Mouse (Mus musculus) heart, embryonic 16.5 days (tissue): ENCODE measurements at regions not wholly inside any gene's neighbourhood (a gene's known extent, or its start where the extent isn't known, plus 50 kb on each side); places are given as distances from the start of the nearest gene placed in this dataset.

Source experiments
- ATAC-seq: fragments of 200-750 bp; cut with Nextera tagmentation; replicated peaks from 2 replicates; pipeline ENCODE4 v1.8.0; 2017; ENCODE audit warnings: moderate number of reproducible peaks; ENCODE audit not compliant: insufficient read depth, low FRiP score; ENCODE audit errors: extremely low read depth
- H3K27ac ChIP-seq: fragments of 300-500 bp; sonication (generic); 2 replicates; pipeline ENCODE4 v1.5.1; 2014; ENCODE audit warnings: mild to moderate bottlenecking, low read length, control low read depth, moderate library complexity
- H3K27me3 ChIP-seq: fragments of 300-500 bp; sonication (generic); 2 replicates; pipeline ENCODE4 v1.6.1; 2014; ENCODE audit warnings: low read length, mixed read lengths; ENCODE audit not compliant: control insufficient read depth, insufficient read depth
- H3K36me3 ChIP-seq: fragments of 300-500 bp; sonication (generic); 2 replicates; pipeline ENCODE4 v1.6.1; 2014; ENCODE audit not compliant: control insufficient read depth, insufficient read depth
- H3K4me1 ChIP-seq: fragments of 300-500 bp; sonication (generic); 2 replicates; pipeline ENCODE4 v1.6.1; 2014; ENCODE audit warnings: low read length, mixed read lengths; ENCODE audit not compliant: control insufficient read depth, insufficient read depth
- H3K4me2 ChIP-seq: fragments of 300-500 bp; sonication (generic); 2 replicates; pipeline ENCODE4 v1.6.1; 2014; ENCODE audit warnings: low read depth, mild to moderate bottlenecking, control low read depth, low read length
- H3K4me3 ChIP-seq: fragments of 300-500 bp; sonication (generic); 2 replicates; pipeline ENCODE4 v1.5.1; 2014; ENCODE audit warnings: mild to moderate bottlenecking, control low read depth, low read length
- H3K9ac ChIP-seq: fragments of 300-500 bp; sonication (generic); 2 replicates; pipeline ENCODE4 v1.6.1; 2014; ENCODE audit warnings: low read length, control low read depth
- H3K9me3 ChIP-seq: fragments of 300-500 bp; sonication (generic); replicated peaks from 2 replicates; pipeline ENCODE4 v1.6.1; 2016; ENCODE audit warnings: low read length; ENCODE audit not compliant: control insufficient read depth
- whole genome bisulfite sequencing: fragments of 180-500 bp; shearing (Covaris S2); extraction: QIAGEN DNeasy Blood & Tissue Kit; methylation state at CpG from one replicate; pipeline ENCODE4 v1.1.7; 2014; 5-methylcytosine and 5-hydroxymethylcytosine counted together

DNA sequence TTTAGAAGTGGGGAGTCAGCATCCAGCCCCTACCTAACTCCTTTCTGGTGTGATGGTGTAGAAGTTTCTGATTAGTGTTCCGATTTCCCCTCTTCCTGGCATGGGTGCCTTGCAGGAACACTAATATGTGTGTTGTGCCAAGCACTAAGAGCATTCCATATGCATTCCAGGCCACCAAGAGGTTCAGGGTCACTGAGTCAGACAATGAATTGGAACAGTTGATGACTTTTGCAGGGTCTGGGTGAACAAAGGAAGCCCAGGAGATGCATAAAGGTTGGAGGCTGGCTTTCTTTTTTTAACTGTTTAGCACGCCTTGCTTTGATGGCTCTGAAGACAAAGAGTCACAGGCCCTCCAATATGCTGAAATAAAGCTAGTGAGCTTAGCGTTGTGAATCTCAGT lies 244.3 kb upstream of the Thbs1 start:
- H3K9me3 ChIP-seq: no peaks in the 10 kb centered on the region
- H3K36me3 ChIP-seq: no peaks in the 10 kb centered on the region
- no peaks in the 10 kb centered on the region for H3K27me3 ChIP-seq
- H3K4me3 ChIP-seq: no peak overlapping the region
- H3K4me2 ChIP-seq: no peak overlapping the region
- H3K27ac ChIP-seq: no peak overlapping the region
- ATAC-seq: no peak
- H3K4me1 ChIP-seq: peaks cover 4% of the 10 kb centered on the region; the same call in 1 of the 2 replicates
- no peak overlapping the region for H3K9ac ChIP-seq
- 53% methylated on average over 3 of the region's 3 CpGs for WGBS

DNA sequence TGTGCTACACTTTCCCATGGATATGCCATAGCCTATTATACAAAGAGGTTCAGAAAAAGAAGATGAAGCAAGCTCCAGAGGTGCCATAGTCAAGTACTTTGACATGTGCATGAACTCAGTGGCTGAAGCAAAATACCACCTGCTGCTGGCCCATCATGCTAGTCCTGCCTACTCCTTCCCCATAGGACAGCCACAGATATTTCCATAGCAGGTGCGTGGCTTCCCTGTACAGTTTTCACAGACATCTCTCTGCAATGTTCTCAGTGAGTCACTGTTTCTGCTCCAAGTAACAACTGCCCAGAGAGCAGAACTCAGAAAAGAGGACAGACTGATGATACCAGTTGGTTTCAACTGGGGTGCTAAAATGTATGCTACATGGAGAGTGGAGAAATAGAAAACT lies 242.8 kb upstream of the Thbs1 start:
- H3K4me2 ChIP-seq: no peak overlapping the region
- H3K9me3 ChIP-seq: no peaks in the 10 kb centered on the region
- peaks cover 4% of the 10 kb centered on the region; the same call in 1 of the 2 replicates for H3K4me1 ChIP-seq
- H3K27ac ChIP-seq: no peak overlapping the region
- no peak overlapping the region for H3K9ac ChIP-seq
- no peak for ATAC-seq
- no peaks in the 10 kb centered on the region for H3K36me3 ChIP-seq
- 96% methylated on average over 1 of the region's 1 CpGs for WGBS
- no peak overlapping the region for H3K4me3 ChIP-seq
- no peaks in the 10 kb centered on the region for H3K27me3 ChIP-seq

DNA sequence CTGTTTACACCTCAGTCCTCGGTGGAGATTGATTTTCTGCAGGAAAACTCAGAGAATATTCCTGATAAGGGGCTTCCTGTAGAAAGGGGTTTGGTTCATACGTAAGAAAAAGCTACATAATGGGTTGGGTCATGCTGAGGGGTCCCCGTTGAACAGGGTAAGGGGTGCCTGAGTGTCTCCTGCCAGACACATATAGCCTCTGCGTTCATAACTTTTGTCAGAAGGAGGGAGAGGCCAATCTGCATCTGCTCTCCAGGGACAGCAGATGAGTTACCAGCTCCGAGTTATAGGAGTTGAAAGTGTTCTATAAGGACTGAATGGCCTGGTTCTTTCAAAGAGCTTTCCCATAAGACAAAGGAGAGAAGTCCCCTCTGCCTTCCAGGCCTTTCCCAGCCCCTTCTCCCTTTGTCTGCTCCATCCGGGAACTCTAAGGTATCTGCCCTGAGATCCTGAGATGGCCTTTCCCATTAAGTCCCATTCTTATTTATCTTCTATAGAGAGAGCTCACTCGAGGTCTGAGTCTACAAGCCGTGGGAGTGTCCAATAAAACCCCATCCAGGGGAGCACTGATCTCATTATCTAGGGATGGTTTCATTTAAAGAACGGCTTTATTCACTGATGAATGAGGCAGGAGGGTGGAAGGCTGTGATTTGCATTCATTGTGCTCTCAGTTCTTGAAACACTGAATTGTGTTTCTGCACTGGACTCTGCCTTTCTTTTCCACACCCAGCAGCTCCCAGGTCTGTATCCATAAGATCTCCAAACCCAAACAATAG lies 240.0 kb upstream of the Thbs1 start:
- Histone ChIP-seq H3K27me3 (no peaks in the 10 kb centered on the region), H3K4me2 (no peak overlapping the region), H3K36me3 (no peaks in the 10 kb centered on the region), H3K9ac (no peak overlapping the region), H3K9me3 (no peaks in the 10 kb centered on the region), H3K4me1 (peaks cover 4% of the 10 kb centered on the region; the same call in 1 of the 2 replicates), H3K27ac (no peak overlapping the region), H3K4me3 (no peak overlapping the region)
- WGBS: 53% methylated on average over 9 of the region's 9 CpGs
- no peak for ATAC-seq

DNA sequence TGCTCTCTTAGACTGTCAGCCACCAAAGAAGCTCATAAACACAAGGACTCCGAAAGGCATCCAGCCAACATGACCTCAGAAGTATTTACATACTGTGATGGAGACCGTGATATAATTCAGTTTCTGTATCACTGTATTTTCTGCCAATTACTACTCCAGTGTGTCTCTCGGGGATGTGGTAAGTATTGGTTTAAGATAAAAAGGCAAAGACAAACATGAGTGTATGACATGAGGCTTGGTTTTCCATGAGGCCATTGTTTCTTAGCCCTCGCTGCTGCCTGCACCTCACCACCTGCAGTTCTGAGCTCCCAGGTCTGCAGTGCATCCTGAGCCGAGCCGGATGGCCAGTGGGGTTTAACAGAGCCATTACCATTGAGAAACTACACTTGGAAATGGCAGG lies 233.9 kb upstream of the Thbs1 start:
- no peak for ATAC-seq
- Histone ChIP-seq H3K9ac (no peak overlapping the region), H3K4me2 (no peak overlapping the region), H3K9me3 (no peaks in the 10 kb centered on the region), H3K27me3 (no peaks in the 10 kb centered on the region), H3K27ac (no peak overlapping the region), H3K4me3 (no peak overlapping the region), H3K36me3 (no peaks in the 10 kb centered on the region), H3K4me1 (no peaks in the 10 kb centered on the region)
- 60% methylated on average over 6 of the region's 6 CpGs for WGBS

DNA sequence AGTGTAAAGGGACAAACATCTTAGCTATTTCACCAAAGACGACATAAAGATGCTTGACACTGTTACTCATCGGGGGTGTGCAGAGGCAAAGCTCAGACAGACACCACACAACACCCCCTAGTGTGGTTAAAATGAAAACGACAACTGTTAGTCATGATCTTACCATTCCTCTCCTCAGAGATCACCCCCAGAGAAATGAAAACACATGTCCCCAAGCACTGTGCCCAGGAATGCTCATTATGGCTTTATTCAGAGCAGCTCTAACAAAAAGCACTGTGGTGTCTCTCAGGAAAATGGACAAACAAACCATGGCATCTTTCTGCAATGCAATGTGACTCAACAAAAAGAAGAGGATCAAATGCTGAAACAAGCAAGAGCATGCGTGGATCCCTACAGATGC lies 229.5 kb upstream of the Thbs1 start:
- no peak for ATAC-seq
- no peaks in the 10 kb centered on the region for H3K9me3 ChIP-seq
- H3K4me2 ChIP-seq: no peak overlapping the region
- no peak overlapping the region for H3K9ac ChIP-seq
- H3K36me3 ChIP-seq: no peaks in the 10 kb centered on the region
- no peaks in the 10 kb centered on the region for H3K27me3 ChIP-seq
- H3K27ac ChIP-seq: no peak overlapping the region
- no peak overlapping the region for H3K4me3 ChIP-seq
- WGBS: 77% methylated on average over 4 of the region's 4 CpGs
- H3K4me1 ChIP-seq: no peaks in the 10 kb centered on the region

DNA sequence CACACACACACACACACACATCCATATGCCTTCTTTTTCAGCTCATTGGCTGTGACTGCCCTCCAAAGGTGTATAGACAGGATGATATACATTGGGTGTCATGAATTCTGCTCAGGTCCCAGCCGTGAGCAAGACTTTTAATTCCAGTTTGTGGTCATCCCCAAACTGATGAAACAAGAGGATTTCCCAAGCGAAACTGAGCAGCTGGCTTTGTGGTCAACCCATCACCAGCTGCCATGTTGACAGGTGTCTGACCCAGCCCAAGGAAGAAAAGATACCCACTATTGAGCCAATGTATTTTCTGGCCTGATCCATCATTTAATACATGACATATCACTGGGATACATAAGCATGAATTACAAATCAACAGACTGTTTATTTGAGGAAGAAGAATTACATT lies 228.8 kb upstream of the Thbs1 start:
- Histone ChIP-seq H3K4me3 (no peak overlapping the region), H3K4me1 (no peaks in the 10 kb centered on the region), H3K27ac (no peak overlapping the region), H3K9me3 (no peaks in the 10 kb centered on the region), H3K27me3 (no peaks in the 10 kb centered on the region), H3K36me3 (no peaks in the 10 kb centered on the region), H3K4me2 (no peak overlapping the region), H3K9ac (no peak overlapping the region)
- ATAC-seq: no peak
- WGBS: 88% methylated on average over 2 of the region's 2 CpGs

DNA sequence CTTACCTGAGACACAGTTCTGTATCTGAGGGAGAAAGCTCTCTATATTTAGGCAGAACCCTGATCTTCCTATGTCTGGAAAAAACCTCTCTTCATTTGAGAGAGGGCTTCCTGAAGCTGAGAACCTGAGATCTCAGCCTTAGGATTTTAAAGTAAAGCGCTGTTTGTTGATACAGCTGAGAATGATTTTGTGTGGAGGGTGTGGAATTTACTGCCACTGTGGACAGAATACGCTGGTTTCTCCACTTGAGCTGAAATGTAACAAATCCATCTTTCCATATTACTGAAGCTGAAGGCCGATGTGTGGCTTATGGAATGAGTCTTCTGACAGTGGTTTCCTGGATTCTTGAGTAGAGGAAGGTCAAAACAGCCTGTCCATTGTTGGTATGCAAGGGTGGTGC lies 225.2 kb upstream of the Thbs1 start:
- no peaks in the 10 kb centered on the region for H3K9me3 ChIP-seq
- H3K4me2 ChIP-seq: no peak overlapping the region
- 72% methylated on average over 3 of the region's 3 CpGs for WGBS
- H3K4me3 ChIP-seq: no peak overlapping the region
- H3K9ac ChIP-seq: no peak overlapping the region
- H3K36me3 ChIP-seq: no peaks in the 10 kb centered on the region
- H3K27me3 ChIP-seq: no peaks in the 10 kb centered on the region
- no peak overlapping the region for H3K27ac ChIP-seq
- no peak for ATAC-seq
- H3K4me1 ChIP-seq: no peaks in the 10 kb centered on the region

DNA sequence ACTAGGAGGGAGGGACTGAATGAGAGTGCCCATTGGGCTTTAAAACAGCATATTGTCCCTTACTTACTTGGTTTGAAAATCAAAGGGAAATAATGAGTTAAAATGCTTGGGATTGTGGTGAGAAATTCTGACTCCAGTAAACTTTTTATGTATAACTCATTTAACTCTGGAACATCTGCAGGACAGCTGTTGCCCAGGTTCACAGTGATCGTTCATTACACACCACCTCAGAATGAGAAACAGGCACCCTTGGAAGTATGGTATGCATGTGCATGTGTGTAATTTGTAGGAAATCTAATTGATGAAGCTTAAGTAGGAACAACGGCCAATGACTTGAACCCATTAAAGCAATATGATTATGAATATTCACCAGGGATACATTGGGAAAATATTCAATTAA lies 210.4 kb upstream of the Thbs1 start:
- 84% methylated on average over 2 of the region's 2 CpGs for whole genome bisulfite sequencing
- Histone ChIP-seq H3K27me3 (no peaks in the 10 kb centered on the region), H3K4me3 (no peak overlapping the region), H3K9ac (no peak overlapping the region), H3K27ac (no peak overlapping the region), H3K36me3 (no peaks in the 10 kb centered on the region), H3K9me3 (no peaks in the 10 kb centered on the region), H3K4me1 (no peaks in the 10 kb centered on the region), H3K4me2 (no peak overlapping the region)
- ATAC-seq: no peak

DNA sequence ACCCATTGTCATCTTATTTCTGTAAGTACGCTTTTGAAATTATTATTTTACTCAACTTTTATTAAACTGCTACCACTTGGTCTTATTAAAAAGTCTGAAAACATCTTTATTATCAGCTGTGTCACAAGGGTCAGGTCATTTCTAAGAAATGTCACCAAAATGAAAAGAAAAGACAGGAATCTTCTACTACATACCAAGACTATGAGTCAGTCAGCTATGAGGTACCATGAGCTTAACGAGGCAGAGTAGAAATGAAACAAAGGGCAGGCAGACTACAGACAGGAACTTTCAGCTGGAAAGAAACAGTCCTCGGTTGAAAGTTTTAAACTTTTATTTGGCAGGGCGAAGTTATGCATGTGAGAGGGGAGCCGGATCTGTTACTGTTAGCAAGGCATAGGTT lies 208.8 kb upstream of the Thbs1 start:
- Histone ChIP-seq H3K4me3 (no peak overlapping the region), H3K4me1 (no peaks in the 10 kb centered on the region), H3K9ac (no peak overlapping the region), H3K9me3 (no peaks in the 10 kb centered on the region), H3K27me3 (no peaks in the 10 kb centered on the region), H3K36me3 (no peaks in the 10 kb centered on the region), H3K4me2 (no peak overlapping the region), H3K27ac (no peak overlapping the region)
- WGBS: 72% methylated on average over 5 of the region's 5 CpGs
- ATAC-seq: no peak
